Mouse (Mus musculus) Patski (cell line): ENCODE results near the gene Qtrt2. TPM values are rescaled to one million over a fixed set of nuclear protein-coding genes. Genes with fewer than 3 reads are reported as not detected.

ENCODE experiments used
- ATAC-seq: fragments of 100-300 bp; one replicate; pipeline ENCODE4 v1.8.0; 2021
- CTCF ChIA-PET: fragments of 350-600 bp; sonication (Branson Sonifier 250); formaldehyde crosslinking; loops from one replicate; lab custom pipeline; 2022; ENCODE audit warnings: inconsistent platforms; lab: Charles Lee
- POLR2A ChIA-PET: fragments of 350-600 bp; sonication (Branson Sonifier 250); formaldehyde crosslinking; loops from one replicate; lab custom pipeline; 2022; ENCODE audit warnings: antibody characterized with exemption, inconsistent platforms; lab: Charles Lee
- DNase-seq: peaks from one replicate; pipeline ENCODE4 v3.0.0-alpha.2; 2011; ENCODE audit warnings: low read depth, low spot score
- H3K27me3 ChIP-seq: fragments of 371-371 bp; one replicate; pipeline ENCODE4 v1.5.1; 2021
- CTCF ChIP-seq: fragments of 100-300 bp; IDR thresholded peaks from one replicate; pipeline ENCODE4 v1.5.1; 2021
- in situ Hi-C: fragments of 300-500 bp; cut with MboI; formaldehyde crosslinking; loops from 3 replicates; pipeline ENCODE4 v1.11.1; 2018; ENCODE audit warnings: low pct_unique_long_range_greater_than_20kb, mixed read lengths
- polyA plus RNA-seq: library from polyadenylated mRNA; unstranded; gene quantifications from one replicate; pipeline ENCODE4 v1.2.3, GENCODE M21; 2021

Qtrt2 gene
- polyA plus RNA-seq, 1 experiment from 2014 or later: 27.2 TPM

GRCm38 (mm10) chr16:43930577-43930976 lies 4.0 kb upstream of the Qtrt2 start:
- no peak for TF ChIP-seq CTCF
- DNase-seq (no peak), ATAC-seq (no peak)
- ChIA-PET CTCF (interaction anchor here (1.2 to 1.7 kb wide), 3 partner anchors 10 to 41 kb away, joined by 3 to 6 read pairs (median 4); partner anchors contain the start of gene Ccdc191), POLR2A (interaction anchor here (0.8 kb wide), 1 partner anchor 13 kb away, joined by 3 read pairs; no protein-coding TSS in a partner anchor)
- H3K27me3 ChIP-seq: no peaks in the 10 kb centered on the region
- in situ Hi-C loops: no loop called here

GRCm38 (mm10) chr16:43925846-43926245 lies 763 bp downstream of the Qtrt2 start:
- POLR2A ChIA-PET: interaction anchor here (0.6 kb wide), 1 partner anchor 11 kb away, joined by 4 read pairs; no protein-coding TSS in a partner anchor
- no peak for ATAC-seq
- H3K27me3 ChIP-seq: no peaks in the 10 kb centered on the region
- no peak for DNase-seq
- TF ChIP-seq CTCF: no peak
- CTCF ChIA-PET: interaction anchor here (1.4 kb wide), 1 partner anchor 10 kb away, joined by 4 read pairs; no protein-coding TSS in a partner anchor
- in situ Hi-C loops: no loop called here

- in situ Hi-C loops: no loop called here
- TF ChIP-seq CTCF: no peak
- no peak for ATAC-seq
- ChIA-PET CTCF (no interaction called here), POLR2A (interaction anchor here (0.6 to 0.7 kb wide), 2 partner anchors 10 to 20 kb away, joined by 3 to 5 read pairs; no protein-coding TSS in a partner anchor)
- DNase-seq: no peak
- no peaks in the 10 kb centered on the region for H3K27me3 ChIP-seq
Observed at GRCm38 (mm10) chr16:43925001-43925558, 1.5 kb downstream of the Qtrt2 start.

GRCm38 (mm10) chr16:43922630-43923029 lies 4.0 kb downstream of the Qtrt2 start:
- TF ChIP-seq CTCF: no peak
- no peaks in the 10 kb centered on the region for H3K27me3 ChIP-seq
- ATAC-seq (no peak), DNase-seq (no peak)
- in situ Hi-C loops: no loop called here
- CTCF ChIA-PET: no interaction called here
- POLR2A ChIA-PET: interaction anchor here (0.9 kb wide), 1 partner anchor 40 kb away, joined by 3 read pairs; no protein-coding TSS in a partner anchor

- CTCF ChIA-PET: no interaction called here
- ATAC-seq (no peak), DNase-seq (no peak)
- H3K27me3 ChIP-seq: no peaks in the 10 kb centered on the region
- in situ Hi-C loops: no loop called here
- no peak for TF ChIP-seq CTCF
- POLR2A ChIA-PET: interaction anchor here (0.9 kb wide), 1 partner anchor 40 kb away, joined by 3 read pairs; no protein-coding TSS in a partner anchor
Observed at GRCm38 (mm10) chr16:43922024-43922423, 4.6 kb downstream of the Qtrt2 start.

- H3K27me3 ChIP-seq: no peaks in the 10 kb centered on the region
- in situ Hi-C loops: no loop called here
- no peak for TF ChIP-seq CTCF
- ChIA-PET POLR2A (no interaction called here), CTCF (interaction anchor here (1.3 kb wide), 1 partner anchor 8 kb away, joined by 3 read pairs; no protein-coding TSS in a partner anchor)
- DNase-seq: no peak
- ATAC-seq: no peak
Observed at GRCm38 (mm10) chr16:43918867-43919266, 7.7 kb downstream of the Qtrt2 start.

GRCm38 (mm10) chr16:43908881-43909280 lies 17.7 kb downstream of the Qtrt2 start:
- ATAC-seq (no peak), DNase-seq (no peak)
- H3K27me3 ChIP-seq: no peaks in the 10 kb centered on the region
- in situ Hi-C loops: no loop called here
- CTCF ChIA-PET: interaction anchor here (0.7 to 1.2 kb wide), 3 partner anchors 16 to 22 kb away, joined by 3 to 4 read pairs (median 3); partner anchors contain the start of gene Ccdc191
- POLR2A ChIA-PET: interaction anchor here (0.5 to 0.6 kb wide), 2 partner anchors 8 to 434 kb away, joined by 3 to 6 read pairs; no protein-coding TSS in a partner anchor
- TF ChIP-seq CTCF: peak; percentile 69

GRCm38 (mm10) chr16:43900571-43900970 lies 26.0 kb downstream of the Qtrt2 start:
- DNase-seq (no peak), ATAC-seq (no peak)
- no peak for TF ChIP-seq CTCF
- POLR2A ChIA-PET: interaction anchor here (1.2 kb wide), 1 partner anchor 9 kb away, joined by 3 read pairs; no protein-coding TSS in a partner anchor
- CTCF ChIA-PET: no interaction called here
- in situ Hi-C loops: no loop called here
- no peaks in the 10 kb centered on the region for H3K27me3 ChIP-seq

GRCm38 (mm10) chr16:43900138-43900537 lies 26.5 kb downstream of the Qtrt2 start:
- POLR2A ChIA-PET: interaction anchor here (1.2 kb wide), 1 partner anchor 9 kb away, joined by 3 read pairs; no protein-coding TSS in a partner anchor
- in situ Hi-C loops: no loop called here

GRCm38 (mm10) chr16:43894501-43894900 lies 32.1 kb downstream of the Qtrt2 start:
- no peak for ATAC-seq
- no peak for DNase-seq
- in situ Hi-C loops: loop anchor here (5.0 kb wide), 1 partner anchor 163 kb away; no protein-coding TSS in a partner anchor
- H3K27me3 ChIP-seq: no peaks in the 10 kb centered on the region
- ChIA-PET CTCF (no interaction called here), POLR2A (no interaction called here)
- no peak for TF ChIP-seq CTCF

More at GRCm38 (mm10) chr16:43900138-43900537, 26.5 kb downstream of the Qtrt2 start:
- TF ChIP-seq CTCF: no peak
- CTCF ChIA-PET: no interaction called here
- H3K27me3 ChIP-seq: no peaks in the 10 kb centered on the region
- ATAC-seq (no peak), DNase-seq (no peak)
